Mouse (Mus musculus): ENCODE measurements around the gene Ppbp.

Ppbp gene

DNA sequence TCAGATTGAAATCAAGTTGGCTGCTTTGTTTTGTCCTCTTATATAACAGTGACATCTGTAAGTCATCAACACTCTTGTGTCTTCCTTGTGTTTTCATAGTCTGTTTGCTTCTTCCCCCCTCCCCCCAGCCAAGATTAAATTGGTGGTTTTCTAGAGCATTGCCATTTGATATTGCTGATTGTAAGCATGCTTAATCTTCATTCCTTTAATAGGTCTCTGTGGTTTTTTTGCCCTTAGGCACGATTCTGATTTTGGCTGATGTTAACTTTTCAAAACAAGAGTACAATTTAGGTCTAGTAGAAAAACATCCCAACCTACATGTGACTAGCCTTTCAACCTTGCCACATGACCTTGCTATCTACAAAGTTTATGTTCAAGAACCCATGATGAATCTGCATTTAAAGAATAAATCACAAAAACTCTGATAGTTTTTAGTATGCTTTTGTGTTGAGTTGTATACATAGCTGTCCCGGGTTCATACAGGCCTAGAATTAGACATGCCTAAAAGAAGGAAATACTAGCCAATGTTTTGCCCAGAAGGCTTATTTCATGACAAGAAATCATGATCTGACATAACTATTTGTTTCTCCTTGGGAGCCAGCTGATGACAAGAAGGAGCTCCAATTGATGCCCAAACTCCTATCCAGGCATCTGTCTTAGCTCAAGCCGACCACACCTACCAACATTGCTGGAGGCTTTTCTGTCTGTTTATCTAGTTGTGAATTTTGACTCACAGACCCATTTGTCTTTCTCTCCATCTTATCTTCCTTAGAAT is 39.0 kb downstream of the Ppbp start:
- H3K36me3 ChIP-seq (ENCODE audit: control insufficient read depth, insufficient read depth, low read length, poor library complexity, severe bottlenecking), result no peaks in the 10 kb centered on the region
- no peaks in the 10 kb centered on the region for H3K27me3 ChIP-seq (ENCODE audit: control insufficient read depth, insufficient read depth, low read length, poor library complexity, severe bottlenecking)
- no peak for DNase-seq (ENCODE audit: low read depth, low spot score)

Measured in splenic B cell, adult 2 months (primary cell).